Mouse (Mus musculus) spleen, adult 2 months (tissue): ENCODE results near the gene Gas2l3.

ENCODE experiments used
- CTCF ChIP-seq: fragments of 200-500 bp; IDR thresholded peaks from 2 replicates; pipeline ENCODE4 v1.5.1; 2011; ENCODE audit warnings: mild to moderate bottlenecking, inconsistent platforms; ENCODE audit not compliant: insufficient read depth, insufficient read length, insufficient replicate concordance; ENCODE audit errors: extremely low read depth
- POLR2A ChIP-seq: fragments of 200-500 bp; IDR thresholded peaks from 2 replicates; pipeline ENCODE4 v1.6.1; 2011; ENCODE audit warnings: low read depth, low read length, inconsistent platforms

DNA sequence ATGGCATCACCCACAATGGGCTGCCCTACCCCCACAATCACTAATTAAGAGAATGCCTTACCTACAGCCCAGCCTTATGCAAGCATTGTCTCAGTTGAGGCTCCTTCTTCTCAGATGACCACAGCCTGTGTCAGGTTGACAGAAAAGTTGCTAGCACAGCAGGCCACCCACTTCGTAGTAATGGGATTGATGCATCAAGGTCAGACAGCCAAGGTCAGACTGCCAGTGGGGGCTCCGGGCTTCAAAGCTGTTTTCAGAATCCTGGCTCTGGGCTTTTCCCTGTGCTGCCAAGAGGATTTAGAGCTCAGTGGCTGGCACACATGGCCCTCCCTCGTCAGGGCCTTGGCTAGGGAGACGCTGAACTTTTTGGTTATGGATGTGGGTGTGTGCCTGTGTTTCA is 51.1 kb downstream of the Gas2l3 start:
- TF ChIP-seq CTCF = no peak
- TF ChIP-seq POLR2A = no peak
